Mouse (Mus musculus) liver, embryonic 14.5 days (tissue): ENCODE measurements around the gene Adcy4. TPM values are rescaled to one million over a fixed set of nuclear protein-coding genes. Genes with fewer than 3 reads are reported as not detected.

Experiments
- ATAC-seq: fragments of 200-750 bp; cut with Nextera tagmentation; 2 replicates; pipeline ENCODE4 v1.8.0; 2017; ENCODE audit warnings: moderate number of reproducible peaks, mild to moderate bottlenecking, moderate library complexity; ENCODE audit not compliant: insufficient read depth
- DNase-seq, 3 experiments: peaks; one replicate each; pipeline ENCODE4 v3.0.0-alpha.2; 2012 to 2013; ENCODE audit warnings: low read depth in 3 of 3, low spot score in 3 of 3
- H3K27ac ChIP-seq: fragments of 300-500 bp; sonication (generic); 2 replicates; pipeline ENCODE4 v1.5.1; 2014; ENCODE audit warnings: moderate library complexity, mild to moderate bottlenecking, control low read depth, inconsistent platforms
- H3K27me3 ChIP-seq: fragments of 300-500 bp; sonication (generic); 2 replicates; pipeline ENCODE4 v1.6.1; 2014; ENCODE audit warnings: mild to moderate bottlenecking, low read length, moderate library complexity; ENCODE audit not compliant: control insufficient read depth, insufficient read depth
- H3K36me3 ChIP-seq: fragments of 300-500 bp; sonication (generic); replicated peaks from 2 replicates; pipeline ENCODE4 v1.6.1; 2014; ENCODE audit warnings: low read depth; ENCODE audit not compliant: control insufficient read depth, insufficient read depth
- H3K4me1 ChIP-seq, 2 experiments: fragments of 200-500 bp in 1 of 2; fragments of 300-500 bp in 1 of 2; sonication (generic) in 1 of 2; replicated peaks; 2 replicates each; pipeline ENCODE4 v1.6.1; 2012 to 2014; ENCODE audit warnings: antibody characterized with exemption in 1 of 2, inconsistent platforms in 1 of 2, low read length in 1 of 2; ENCODE audit not compliant: control insufficient read depth in 2 of 2, insufficient read depth in 2 of 2
- H3K4me2 ChIP-seq: fragments of 300-500 bp; sonication (generic); 2 replicates; pipeline ENCODE4 v1.6.1; 2014; ENCODE audit warnings: low read depth, mild to moderate bottlenecking, control low read depth, moderate library complexity
- H3K4me3 ChIP-seq, 2 experiments: fragments of 200-500 bp in 1 of 2; fragments of 300-500 bp in 1 of 2; sonication (generic) in 1 of 2; 2 replicates each; pipeline ENCODE4 v1.5.1; 2012 to 2014; ENCODE audit warnings: low read depth in 2 of 2, low read length in 2 of 2, mild to moderate bottlenecking in 2 of 2, control low read depth in 1 of 2, inconsistent platforms in 1 of 2, moderate library complexity in 1 of 2; ENCODE audit not compliant: insufficient read depth in 1 of 2
- H3K9ac ChIP-seq: fragments of 300-500 bp; sonication (generic); replicated peaks from 2 replicates; pipeline ENCODE4 v1.6.1; 2014; ENCODE audit warnings: mild to moderate bottlenecking, control low read depth, moderate library complexity
- H3K9me3 ChIP-seq: fragments of 300-500 bp; sonication (generic); 2 replicates; pipeline ENCODE4 v1.6.1; 2016; ENCODE audit warnings: low read length, mixed read lengths; ENCODE audit not compliant: control insufficient read depth
- CTCF ChIP-seq: IDR thresholded peaks from 2 replicates; pipeline ENCODE4 v1.5.1; 2016; ENCODE audit warnings: antibody characterized with exemption, low read depth, control low read depth
- EP300 ChIP-seq: IDR thresholded peaks from 2 replicates; pipeline ENCODE4 v1.6.1; 2016; ENCODE audit warnings: antibody characterized with exemption, low read depth
- WGBS: fragments of 180-500 bp; shearing (Covaris S2); extraction: QIAGEN DNeasy Blood & Tissue Kit; methylation state at CpG from one replicate; pipeline ENCODE4 v1.1.7; 2014; ENCODE audit not compliant: insufficient replicate concordance; 5-methylcytosine and 5-hydroxymethylcytosine counted together
- polyA plus RNA-seq, 2 experiments: library from polyadenylated mRNA; depleted of rRNA in 1 of 2; stranded (reverse) in 1 of 2; unstranded in 1 of 2; fragments of >200 nt; fragmentation: Nextera tagmentation in 1 of 2; extraction: Ambion mirVana in 1 of 2; gene quantifications; 2 replicates each; pipeline versions ENCODE4 v1.2.1 to v1.2.3; 2012 to 2014

Adcy4 gene
- polyA plus RNA-seq, 2 experiments: 0.66 to 1.0 TPM

- H3K27ac ChIP-seq: no peak overlapping the region
- peak overlapping the region; percentile 76 for H3K9ac ChIP-seq
- DNase-seq: no peak
- peaks cover 27% of the 10 kb centered on the region for H3K36me3 ChIP-seq
- H3K4me2 ChIP-seq: peak overlapping the region; percentile 96
- no peaks in the 10 kb centered on the region for H3K9me3 ChIP-seq
- no peaks in the 10 kb centered on the region for H3K27me3 ChIP-seq
- 71% methylated on average over 10 of the region's 10 CpGs for WGBS
- H3K4me1 ChIP-seq: peaks cover 9 to 12% of the 10 kb centered on the region in 2 experiments; a peak in 3 of 4 replicates
- peak overlapping the region; percentile 69 to 90 for H3K4me3 ChIP-seq
- no peak for ATAC-seq
- TF ChIP-seq EP300: no peak
These were observed 36.6 kb downstream of the Adcy4 start for GRCm38 (mm10) chr14:55747051-55747847.

- H3K9me3 ChIP-seq: no peaks in the 10 kb centered on the region
- no peak for DNase-seq
- H3K36me3 ChIP-seq: peaks cover 15% of the 10 kb centered on the region
- no peak; the same call in 1 of the 2 replicates for ATAC-seq
- peak overlapping the region; percentile 69 to 90 for H3K4me3 ChIP-seq
- H3K27ac ChIP-seq: peak overlapping the region; percentile 18; the same call in 1 of the 2 replicates
- TF ChIP-seq CTCF (no peak), EP300 (no peak)
- peak overlapping the region; percentile 96 for H3K4me2 ChIP-seq
- under 1% methylated on average over 31 of the region's 31 CpGs for WGBS
- peak overlapping the region; percentile 76 for H3K9ac ChIP-seq
- no peaks in the 10 kb centered on the region for H3K27me3 ChIP-seq
- H3K4me1 ChIP-seq: peaks cover 9 to 12% of the 10 kb centered on the region in 2 experiments; a peak in 3 of 4 replicates
These were observed 38.0 kb downstream of the Adcy4 start for GRCm38 (mm10) chr14:55745861-55746237.

GRCm38 (mm10) chr14:55745180-55745860 is 38.6 kb downstream of the Adcy4 start, which contains the start of the genes Dhrs1 and Nop9:
TSS of gene Dhrs1 (minus strand) at chr14:55745690.
TSS of gene Nop9 (plus strand) at chr14:55745693.
- Histone ChIP-seq H3K4me3 (peak within 1 kb of the TSS; percentile 69 to 90), H3K9me3 (no peaks in the 10 kb centered on the region), H3K4me1 (peaks cover 9 to 12% of the 10 kb centered on the region in 2 experiments; a peak in 3 of 4 replicates), H3K27me3 (no peaks in the 10 kb centered on the region), H3K36me3 (peaks cover 10% of the 10 kb centered on the region), H3K9ac (peak within 1 kb of the TSS; percentile 76), H3K4me2 (peak within 1 kb of the TSS; percentile 96), H3K27ac (peak within 1 kb of the TSS; percentile 18; the same call in 1 of the 2 replicates)
- WGBS: 2% methylated on average over 48 of the region's 48 CpGs
- DNase-seq (peak; percentile 71 to 77 (median 73)), ATAC-seq (peak; percentile 92)
- TF ChIP-seq CTCF: no peak
- no peak for TF ChIP-seq EP300

- Histone ChIP-seq H3K27me3 (no peaks in the 10 kb centered on the region), H3K27ac (no peak overlapping the region), H3K9me3 (no peaks in the 10 kb centered on the region), H3K36me3 (no peaks in the 10 kb centered on the region), H3K9ac (no peak overlapping the region), H3K4me3 (no peak overlapping the region), H3K4me2 (peak overlapping the region; percentile 32; the same call in 1 of the 2 replicates), H3K4me1 (peaks cover 9 to 12% of the 10 kb centered on the region in 2 experiments; a peak in 3 of 4 replicates)
- WGBS: 19% methylated on average over 10 of the region's 10 CpGs
- peak; percentile 99 for TF ChIP-seq CTCF
- no peak for TF ChIP-seq EP300
- ATAC-seq (peak; percentile 37), DNase-seq (peak; percentile 57 to 68 (median 66))
These were observed 40.2 kb downstream of the Adcy4 start for GRCm38 (mm10) chr14:55743711-55744110.
